Mouse (Mus musculus) ES-Bruce4 (cell line): ENCODE results near the gene Cux1.

Experiments
- CTCF ChIP-seq: IDR thresholded peaks from one replicate; pipeline ENCODE4 v1.8.1; 2011; ENCODE audit warnings: low read depth, low read length
- POLR2A ChIP-seq: IDR thresholded peaks from one replicate; pipeline ENCODE4 v1.8.1; 2011; ENCODE audit warnings: low read length; ENCODE audit not compliant: insufficient read depth

DNA sequence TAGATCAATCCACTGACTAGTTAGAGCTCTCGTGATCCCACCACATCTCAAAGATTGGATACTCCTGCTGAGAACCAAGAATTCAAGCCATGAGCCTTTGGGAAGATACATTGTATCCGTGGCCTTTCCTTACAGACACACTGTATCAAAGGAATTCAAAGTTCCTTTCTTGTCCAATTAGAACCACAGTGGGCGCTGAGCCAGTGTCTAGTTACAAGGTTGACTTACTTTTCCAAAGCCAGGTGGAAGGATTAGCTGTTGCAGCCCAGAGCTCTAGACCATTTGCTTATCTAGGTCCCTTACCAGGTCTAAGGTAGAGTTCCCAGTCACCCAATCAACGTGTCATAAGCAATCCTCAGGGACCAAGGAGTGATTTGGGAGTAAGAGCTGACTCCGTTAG, 33.2 kb upstream of the Cux1 start:
- no peak for TF ChIP-seq CTCF
- no peak for TF ChIP-seq POLR2A
